Mouse (Mus musculus): ENCODE data around the gene Nprl3.

GRCm38 (mm10) chr11:32187256-32187655 is 80.3 kb downstream of the Nprl3 start:
- no peak for TF ChIP-seq CTCF (IDR thresholded peaks at IDR 0.05; ENCODE audit: extremely low read depth, insufficient read length, insufficient replicate concordance, low read depth, low read length)
- TF ChIP-seq POLR2A (IDR thresholded peaks at IDR 0.05; ENCODE audit: low read depth, low read length) = no peak

All from small intestine, adult 2 months (tissue).